Mouse (Mus musculus) embryonic fibroblast, embryonic 13.5 days (primary cell): ENCODE measurements around the gene Polr1a. TPM values are rescaled to one million over a fixed set of nuclear protein-coding genes. Genes with fewer than 3 reads are reported as not detected.
A peak's percentile ranks its signal among the peaks of the same experiment; 100 is the strongest.

Source experiments
- H3K27ac ChIP-seq: 2 replicates; pipeline ENCODE4 v1.5.1; 2012; ENCODE audit warnings: low read length, control low read depth, inconsistent platforms; ENCODE audit not compliant: insufficient read depth
- H3K4me1 ChIP-seq: 2 replicates; pipeline ENCODE4 v1.6.1; 2011; ENCODE audit warnings: low read length; ENCODE audit not compliant: control insufficient read depth, insufficient read depth
- H3K4me3 ChIP-seq: 2 replicates; pipeline ENCODE4 v1.5.1; 2011; ENCODE audit warnings: mild to moderate bottlenecking, control low read depth, low read length; ENCODE audit not compliant: insufficient read depth
- CTCF ChIP-seq: IDR thresholded peaks from 2 replicates; pipeline ENCODE4 v1.5.1; 2011; ENCODE audit warnings: mild to moderate bottlenecking, control low read depth, low read length, moderate library complexity, borderline replicate concordance; ENCODE audit not compliant: insufficient read depth
- POLR2A ChIP-seq: IDR thresholded peaks from 2 replicates; pipeline ENCODE4 v1.6.1; 2011; ENCODE audit warnings: low read depth, mild to moderate bottlenecking, control low read depth, low read length, moderate library complexity
- polyA plus RNA-seq: library from polyadenylated mRNA; stranded (reverse); fragments of >200 nt; gene quantifications from 2 replicates; pipeline ENCODE4 v1.2.4, GENCODE M21; 2011; ENCODE audit warnings: low read depth; ENCODE audit not compliant: missing spikeins, insufficient read length

Gene Polr1a
- polyA plus RNA-seq, 1 experiment: 35.6 TPM

DNA sequence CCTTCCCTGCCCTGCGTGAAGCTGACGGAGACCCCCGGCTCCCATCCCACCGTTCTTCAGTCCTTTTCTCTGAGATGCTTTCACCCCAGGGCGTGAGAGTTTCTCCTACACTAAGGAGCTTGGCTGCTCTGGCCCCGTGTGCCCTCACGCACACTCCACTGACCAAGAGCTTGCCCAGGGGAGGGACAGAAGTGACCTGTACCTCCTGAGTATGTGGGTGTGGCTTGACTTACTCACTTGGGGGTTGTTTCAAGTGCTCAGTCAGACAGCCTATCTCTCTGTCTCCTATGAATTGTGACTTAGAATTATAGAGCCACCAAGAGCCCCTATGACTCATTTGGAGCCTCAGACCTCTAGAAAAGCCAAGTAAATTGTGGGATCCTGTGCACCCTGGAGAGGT lies 67.7 kb downstream of the Polr1a start:
- H3K27ac ChIP-seq: no peak overlapping the region
- no peak overlapping the region for H3K4me3 ChIP-seq
- no peak for TF ChIP-seq CTCF
- no peak for TF ChIP-seq POLR2A
- H3K4me1 ChIP-seq: peaks cover 16% of the 10 kb centered on the region

DNA sequence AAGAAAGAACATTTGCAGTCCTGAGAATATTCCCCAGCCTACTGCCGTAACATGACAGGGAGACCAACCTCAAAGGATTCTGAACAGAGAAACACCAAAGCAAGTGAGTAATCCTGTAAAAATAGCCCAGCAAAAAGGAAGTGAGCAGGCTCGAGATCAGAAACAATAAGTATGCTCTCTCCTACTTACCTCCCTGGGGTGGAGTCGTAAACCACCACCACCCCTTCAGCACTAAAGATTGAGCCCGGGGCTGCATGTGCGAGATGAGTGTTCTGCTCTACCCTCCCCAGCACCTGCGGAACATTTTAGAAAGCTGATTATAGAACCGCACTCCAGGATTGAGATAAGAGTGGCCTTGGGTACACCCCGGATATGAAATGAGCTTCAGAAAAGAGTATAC lies 71.3 kb downstream of the Polr1a start:
- H3K4me1 ChIP-seq: peaks cover 21% of the 10 kb centered on the region
- TF ChIP-seq CTCF (no peak), POLR2A (no peak)
- peak overlapping the region; percentile 84 for H3K27ac ChIP-seq
- no peak overlapping the region for H3K4me3 ChIP-seq

DNA sequence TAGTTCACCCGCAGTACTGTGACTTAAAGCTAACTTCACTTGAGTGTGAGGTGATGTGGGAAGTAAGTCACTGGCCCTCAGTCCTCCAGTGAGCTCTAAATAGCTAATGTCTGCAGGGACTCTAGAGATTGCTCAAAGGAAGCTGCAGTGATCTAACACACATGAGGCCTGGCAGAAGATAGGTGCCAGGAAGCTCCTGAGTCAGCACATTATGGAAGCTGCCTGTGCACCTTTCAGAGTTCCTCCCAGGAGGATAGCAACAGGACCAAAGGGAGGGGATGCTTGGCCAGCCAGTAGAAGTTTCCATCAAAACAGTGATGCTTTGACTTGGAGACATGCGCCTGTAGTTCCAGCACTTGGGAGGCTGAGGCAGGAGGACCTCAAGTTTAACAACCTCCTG lies 71.7 kb downstream of the Polr1a start:
- H3K4me3 ChIP-seq: no peak overlapping the region
- H3K4me1 ChIP-seq: peaks cover 21% of the 10 kb centered on the region
- no peak for TF ChIP-seq POLR2A
- TF ChIP-seq CTCF: no peak
- peak overlapping the region; percentile 84 for H3K27ac ChIP-seq

DNA sequence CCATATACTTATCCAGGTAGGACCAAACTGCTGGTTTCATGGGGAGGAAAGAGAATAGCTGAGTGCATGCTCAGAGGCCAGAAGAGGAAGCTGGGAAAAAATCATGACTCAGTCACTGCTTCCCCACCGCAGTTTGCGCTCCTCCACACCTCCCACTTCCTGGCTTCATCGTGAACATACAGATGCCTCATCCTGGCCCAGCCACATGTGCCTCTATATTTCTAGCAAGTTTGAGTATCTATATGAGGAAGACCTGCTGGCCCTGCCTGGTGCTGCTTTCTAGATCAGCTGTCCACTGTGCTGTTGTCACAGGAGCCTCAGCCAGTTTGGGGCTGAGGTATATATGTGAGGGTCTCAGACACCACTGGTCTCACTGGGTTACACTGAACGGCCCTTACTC lies 72.6 kb downstream of the Polr1a start:
- TF ChIP-seq POLR2A (no peak), CTCF (no peak)
- no peak overlapping the region; the same call in 1 of the 2 replicates for H3K27ac ChIP-seq
- H3K4me1 ChIP-seq: peaks cover 21% of the 10 kb centered on the region
- H3K4me3 ChIP-seq: no peak overlapping the region

DNA sequence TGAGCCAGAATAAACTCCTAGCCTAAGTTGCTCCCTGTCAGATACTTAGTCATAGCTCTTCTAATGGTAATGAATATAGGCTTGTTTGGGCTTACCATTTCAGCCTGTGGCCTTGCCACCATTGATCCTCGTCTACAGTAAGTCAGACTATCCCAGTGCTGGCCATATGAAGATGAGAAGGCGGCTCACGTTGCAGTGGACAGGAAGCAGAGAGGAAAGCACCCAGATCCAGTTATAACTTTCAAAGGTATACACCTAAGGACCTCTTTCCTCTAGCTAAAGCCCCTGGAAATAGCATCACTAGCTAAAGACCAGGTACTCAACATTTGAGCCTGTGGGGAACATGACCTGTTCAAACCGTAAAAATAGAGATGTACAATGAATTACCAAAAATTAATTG lies 77.1 kb downstream of the Polr1a start:
- Histone ChIP-seq H3K4me3 (no peak overlapping the region), H3K27ac (no peak overlapping the region), H3K4me1 (peaks cover 23% of the 10 kb centered on the region)
- TF ChIP-seq CTCF: no peak
- no peak for TF ChIP-seq POLR2A

DNA sequence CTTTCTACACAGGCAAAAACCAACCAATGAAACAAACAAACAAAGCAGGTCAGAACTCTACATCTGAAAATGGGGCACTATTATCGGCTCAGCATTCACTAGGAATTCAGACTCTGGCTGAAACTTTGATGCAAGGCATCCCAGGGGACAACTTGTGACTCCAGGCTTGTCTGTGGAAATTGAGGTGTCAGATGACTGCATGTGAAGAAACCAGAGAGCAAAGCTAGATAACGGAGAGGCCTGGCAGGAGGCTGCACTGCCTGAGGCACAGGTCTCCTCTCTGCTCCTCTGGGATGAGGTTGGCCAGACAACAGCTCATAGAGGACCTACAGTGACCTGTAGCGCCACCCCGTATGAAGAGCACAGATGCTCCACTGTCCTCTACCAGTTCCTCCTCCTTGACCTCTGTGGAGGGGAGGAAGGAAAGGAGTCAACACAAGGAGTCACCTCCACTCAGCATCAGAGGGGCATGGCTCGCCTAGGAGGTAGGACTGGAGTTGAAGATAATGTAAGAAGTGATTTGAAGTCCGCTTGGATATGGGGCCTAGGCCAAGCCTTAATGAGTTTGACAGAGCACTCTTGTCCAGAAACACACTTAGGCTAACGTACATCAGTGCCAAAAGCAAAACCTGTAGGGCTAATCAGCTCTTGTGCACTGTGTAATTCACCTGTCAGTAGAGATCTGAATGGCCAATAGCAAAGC lies 78.8 kb downstream of the Polr1a start:
- no peak for TF ChIP-seq POLR2A
- no peak for TF ChIP-seq CTCF
- no peak overlapping the region for H3K4me3 ChIP-seq

DNA sequence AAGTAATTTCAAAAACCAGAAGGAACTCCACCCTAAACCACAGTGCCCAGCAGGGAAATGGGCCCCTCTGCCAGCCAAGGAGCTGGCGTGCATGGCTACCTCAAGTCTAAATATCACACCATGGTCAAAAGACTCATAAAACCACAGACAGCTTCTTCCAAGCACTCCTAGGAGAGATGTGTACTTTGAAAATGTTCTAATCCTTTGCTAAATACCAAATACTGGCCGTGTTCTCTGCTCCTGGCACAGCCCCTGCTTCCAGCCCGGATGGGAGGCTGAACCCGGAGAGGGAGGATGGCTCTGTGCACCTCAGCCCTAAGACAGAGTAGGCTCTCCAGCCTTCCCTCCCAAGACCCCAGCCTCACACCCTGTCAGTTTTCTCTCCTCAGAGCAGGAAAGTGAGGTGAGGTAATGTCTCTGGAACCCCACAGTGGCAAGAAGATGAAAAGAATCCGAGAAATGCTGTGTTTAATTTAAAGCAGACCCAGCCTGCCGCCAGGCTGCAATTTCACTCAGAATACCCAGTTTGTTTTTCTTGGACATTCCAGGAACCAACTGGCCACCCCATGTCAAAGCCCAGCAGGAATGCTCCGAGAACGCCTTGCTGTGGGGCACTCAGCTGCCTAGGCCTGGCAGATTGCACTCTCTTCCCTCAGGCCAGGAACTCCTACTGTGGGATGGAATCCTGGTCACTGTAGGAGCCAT lies 80.9 kb downstream of the Polr1a start:
- Histone ChIP-seq H3K4me1 (peaks cover 28% of the 10 kb centered on the region), H3K4me3 (no peak overlapping the region), H3K27ac (peak overlapping the region; percentile 91)
- no peak for TF ChIP-seq POLR2A
- no peak for TF ChIP-seq CTCF

More for the DNA sequence above, 78.8 kb downstream of the Polr1a start:
- Histone ChIP-seq H3K4me1 (peaks cover 28% of the 10 kb centered on the region), H3K27ac (no peak overlapping the region)

DNA sequence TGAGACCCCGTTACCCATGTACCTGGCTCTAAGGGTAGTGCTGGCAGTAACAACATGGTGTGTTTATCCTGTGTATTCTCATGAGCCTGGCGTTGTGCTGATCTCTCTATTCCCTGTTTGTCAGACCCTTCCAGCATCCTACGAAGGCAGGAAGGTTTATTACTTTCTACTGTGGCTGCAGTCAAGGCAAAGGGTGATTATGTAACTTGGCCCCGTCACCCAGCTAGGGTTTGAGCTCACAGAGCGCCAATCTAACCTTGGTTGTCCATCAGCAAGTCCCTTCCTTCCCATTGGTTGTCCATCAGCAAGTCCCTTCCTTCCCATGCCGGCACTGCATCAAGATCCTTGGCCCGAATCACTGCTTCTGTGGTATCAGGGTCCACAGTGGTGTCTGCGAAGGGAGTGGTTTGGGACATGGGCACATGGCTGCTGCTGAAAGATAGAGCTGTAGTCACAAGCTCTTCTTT lies 81.6 kb downstream of the Polr1a start:
- no peak overlapping the region for H3K4me3 ChIP-seq
- H3K4me1 ChIP-seq: peaks cover 28% of the 10 kb centered on the region
- peak overlapping the region; percentile 91 for H3K27ac ChIP-seq
- no peak for TF ChIP-seq POLR2A
- no peak for TF ChIP-seq CTCF

DNA sequence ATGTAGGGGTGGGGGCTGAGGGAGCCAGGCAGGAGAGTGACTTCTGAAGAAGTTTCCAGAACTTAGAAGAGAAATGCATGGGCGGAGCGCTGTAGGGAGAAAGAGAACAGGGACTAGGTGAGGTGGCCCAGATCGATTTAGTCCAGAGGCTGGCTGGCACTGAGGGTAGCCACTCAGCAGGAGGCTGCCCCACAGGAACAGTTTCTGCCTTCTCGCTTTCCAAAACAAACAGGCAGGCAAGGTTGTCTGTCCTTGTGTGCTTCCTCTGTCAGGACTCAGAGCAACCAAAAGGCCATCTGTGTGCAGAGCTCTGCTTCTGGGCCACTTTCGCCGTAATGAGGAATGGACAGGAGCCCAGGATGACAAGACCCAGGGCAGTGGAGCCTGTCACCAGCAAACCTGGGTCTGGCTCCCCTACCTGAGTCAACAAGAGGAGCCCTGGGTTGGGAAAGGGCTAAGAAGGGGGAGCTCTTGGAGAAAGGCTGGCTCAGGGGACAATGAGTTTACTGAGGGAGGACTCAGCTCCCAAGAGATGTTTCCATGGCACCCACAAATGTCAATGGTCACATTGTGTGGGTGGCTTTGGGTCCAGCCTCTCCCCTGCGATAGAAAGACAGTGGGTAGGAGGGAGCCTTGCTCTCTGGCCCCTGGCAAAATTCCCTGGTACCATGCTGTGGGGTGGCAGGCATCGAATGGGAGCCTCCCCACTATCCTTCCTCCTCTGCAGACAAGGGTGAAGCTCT lies 82.5 kb downstream of the Polr1a start:
- TF ChIP-seq CTCF: no peak
- no peak for TF ChIP-seq POLR2A
- Histone ChIP-seq H3K4me1 (peaks cover 28% of the 10 kb centered on the region), H3K27ac (peak overlapping the region; percentile 91), H3K4me3 (no peak overlapping the region)
